Comparison of ENCODE assay signal across 7 mouse cellular contexts in the genomic region with DNA sequence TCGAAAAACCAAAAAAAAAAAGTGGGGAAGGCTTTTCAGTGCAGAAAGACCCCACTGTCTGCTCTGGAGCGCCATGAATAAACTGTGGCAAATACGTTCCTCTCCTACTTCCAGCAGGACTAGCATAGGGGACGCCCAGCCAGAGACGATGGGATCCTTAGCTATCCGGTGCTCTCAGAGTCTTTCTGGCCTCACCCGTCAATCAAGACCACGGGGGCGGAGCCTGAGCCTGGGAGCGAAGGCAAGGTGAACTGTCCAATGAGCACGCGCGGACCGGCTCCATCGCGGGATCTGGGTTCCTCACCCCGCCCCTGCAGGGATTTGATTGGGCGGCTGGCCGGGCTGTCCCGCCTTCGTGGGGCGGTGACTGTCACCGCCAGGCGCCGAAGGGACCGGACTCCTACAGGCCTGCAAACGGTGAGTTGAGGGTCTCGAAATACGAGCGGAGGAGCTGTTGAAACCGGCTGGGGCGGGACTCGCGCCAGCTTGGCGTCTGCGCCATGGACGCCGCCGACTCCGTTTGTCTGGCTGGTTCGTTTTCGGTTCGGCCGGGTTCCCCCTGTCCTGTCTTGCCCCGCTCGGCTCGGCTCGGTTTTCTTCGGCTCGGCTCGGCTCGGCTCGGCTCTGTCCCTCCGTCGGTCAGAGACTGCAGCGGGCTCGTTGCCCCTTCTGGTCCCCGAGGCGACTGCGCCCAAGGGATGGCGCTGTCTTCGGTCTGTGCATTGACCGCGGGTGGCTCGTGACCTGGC. TPM values are rescaled to one million over a fixed set of nuclear protein-coding genes. Genes with fewer than 3 reads are reported as not detected.
DNase-seq lines count a peak whose midpoint lies in the region; ATAC-seq and TF ChIP-seq lines count a peak whose summit lies in the region.

TSS of gene Pigyl (plus strand) at position 350 of the 749 bp plus-strand sequence.

- H3K9ac ChIP-seq in intestine, postnatal 0 days (ENCODE audit: low read depth, low read length), result peak within 1 kb of the TSS; percentile 83
- H3K9ac ChIP-seq in midbrain, embryonic 12.5 days (replicated peaks), result peak within 1 kb of the TSS; percentile 75

- H3K27ac ChIP-seq in intestine, postnatal 0 days (ENCODE audit: low read depth, low read length), result peak within 1 kb of the TSS; percentile 69
- H3K27ac ChIP-seq in midbrain, embryonic 12.5 days (replicated peaks), result peak within 1 kb of the TSS; percentile 88
- peak within 1 kb of the TSS; percentile 56; the same call in 1 of the 2 replicates for H3K27ac ChIP-seq in small intestine, adult 2 months (ENCODE audit: insufficient read depth, low read depth, low read length)

- ATAC-seq in intestine, postnatal 0 days, result peak; percentile 95
- ATAC-seq in midbrain, embryonic 12.5 days (ENCODE audit: low FRiP score, low read depth), result peak; percentile 98

- H3K27me3 ChIP-seq in intestine, postnatal 0 days (replicated peaks; ENCODE audit: control insufficient read depth, insufficient read depth, low read length), result no peaks in the 10 kb centered on the region
- peaks cover 10% of the 10 kb centered on the region for H3K27me3 ChIP-seq in midbrain, embryonic 12.5 days
- H3K27me3 ChIP-seq in small intestine, adult 2 months (ENCODE audit: control insufficient read depth, insufficient read depth, low read length), result no peaks in the 10 kb centered on the region

- peak within 1 kb of the TSS; percentile 69 for H3K4me3 ChIP-seq in intestine, postnatal 0 days (ENCODE audit: low read depth, low read length)
- peak within 1 kb of the TSS; percentile 70 for H3K4me3 ChIP-seq in midbrain, embryonic 12.5 days
- H3K4me3 ChIP-seq in small intestine, adult 2 months (ENCODE audit: low read depth, low read length), result peak within 1 kb of the TSS; percentile 76

- TF ChIP-seq CTCF in intestine, postnatal 0 days (IDR thresholded peaks at IDR 0.05; ENCODE audit: low read depth), result peak; percentile 56
- TF ChIP-seq CTCF in small intestine, adult 2 months (IDR thresholded peaks at IDR 0.05; ENCODE audit: extremely low read depth, insufficient read length, insufficient replicate concordance, low read depth, low read length), result no peak; the same call in 1 of the 2 replicates

- peak within 1 kb of the TSS; percentile 83 for H3K4me2 ChIP-seq in intestine, postnatal 0 days (replicated peaks; ENCODE audit: low read depth)
- peak within 1 kb of the TSS; percentile 61 for H3K4me2 ChIP-seq in midbrain, embryonic 12.5 days (replicated peaks)

- peaks cover 8% of the 10 kb centered on the region; the same call in 1 of the 2 replicates for H3K36me3 ChIP-seq in intestine, postnatal 0 days (ENCODE audit: control insufficient read depth, insufficient read depth)
- 0 out of 2 replicates have a peak, but pooled peaks cover 4% of the 10 kb centered on the region for H3K36me3 ChIP-seq in midbrain, embryonic 12.5 days
- no peaks in the 10 kb centered on the region for H3K36me3 ChIP-seq in small intestine, adult 2 months (ENCODE audit: control insufficient read depth, insufficient read depth, low read length)

- peak; percentile 86 for TF ChIP-seq POLR2A in small intestine, adult 2 months (IDR thresholded peaks at IDR 0.05; ENCODE audit: low read depth, low read length)

- WGBS in intestine, postnatal 0 days, result 2% methylated on average over 63 of the region's 65 CpGs
- WGBS in midbrain, embryonic 12.5 days, result 1% methylated on average over 64 of the region's 65 CpGs
- WGBS in small intestine, adult 2 months, result under 1% methylated on average over 65 of the region's 65 CpGs

- intact Hi-C loops in left cerebral cortex, postnatal 4 days (cut with DNase I), result no loop called here

- H3K9me3 ChIP-seq in intestine, postnatal 0 days (ENCODE audit: control insufficient read depth), result no peaks in the 10 kb centered on the region
- H3K9me3 ChIP-seq in midbrain, embryonic 12.5 days, result no peaks in the 10 kb centered on the region

- peak; percentile 97 for DNase-seq in adrenal gland, adult 8-10 months
- peak; percentile 99 for DNase-seq in embryo, embryonic 9.5 days (ENCODE audit: extremely low spot score)
- DNase-seq in gonadal fat pad, adult 2 months (ENCODE audit: low read depth), result no peak
- peak; percentile 100 for DNase-seq in left cerebral cortex, postnatal 4 days

- H3K4me1 ChIP-seq in intestine, postnatal 0 days (replicated peaks; ENCODE audit: control insufficient read depth, insufficient read depth, low read length), result no peaks in the 10 kb centered on the region; the same call in 1 of the 2 replicates
- peaks cover 16% of the 10 kb centered on the region for H3K4me1 ChIP-seq in midbrain, embryonic 12.5 days
- H3K4me1 ChIP-seq in small intestine, adult 2 months (ENCODE audit: control insufficient read depth, insufficient read depth, insufficient read length, low read length), result peaks cover 13% of the 10 kb centered on the region

RNA-seq across cellular contexts. Expression of gene Pigyl, which starts in this region (rescaled TPM):
- total RNA-seq in adrenal gland, adult 8-10 months (2022), result 10 to 100 TPM; 51.0 to 67.4 (median 59.4) TPM
- polyA plus RNA-seq in gonadal fat pad, adult 2 months (2012; rRNA removed), result 96.3 and 128 TPM in 2 replicates
- polyA plus RNA-seq in intestine, postnatal 0 days (2015; fragmentation: Nextera tagmentation; extraction: Ambion mirVana), result 121 and 123 TPM in 2 replicates
- 10 to 100 TPM; 37.4 to 38.1 TPM for total RNA-seq in left cerebral cortex, postnatal 4 days (2021)
- polyA plus RNA-seq in midbrain, embryonic 12.5 days (2016; fragmentation: Nextera tagmentation; extraction: Ambion mirVana), result 62.0 and 66.8 TPM in 2 replicates
- 35.4 and 43.1 TPM in 2 replicates for polyA plus RNA-seq in small intestine, adult 2 months (2012; rRNA removed)
